ENCODE assay signal across 29 mouse cellular contexts in genomic region chr6:136943392-136943791, GRCm38 (mm10). TPM values are rescaled to one million over a fixed set of nuclear protein-coding genes. Genes with fewer than 3 reads are reported as not detected.
DNase-seq lines count a peak whose midpoint lies in the region; ATAC-seq lines count a peak whose summit lies in the region.
"Had no signal": no experiment of that assay in that cellular context is flagged by ENCODE, and none has a peak within 500 bp of the region (broad histone marks: within the 10 kb centered on the region; RNA-seq: fewer than 3 reads in every experiment).

No protein-coding gene starts in this region.

- ATAC-seq in megakaryocyte, adult 5-6 weeks (ENCODE audit: poor library complexity, severe bottlenecking) = 0 out of 2 replicates have a peak, but pooled peaks have one; percentile 0
- ATAC-seq in hindbrain, embryonic 14.5 days (ENCODE audit: low FRiP score) = no peak
- ATAC-seq: activated CD4-positive, CD25-positive, alpha-beta regulatory T cell, adult 4 months; forebrain, embryonic 14.5 days; hindbrain, postnatal 0 days; intestine, postnatal 0 days had no signal

- H3K4me3 ChIP-seq in hindbrain, embryonic 14.5 days (replicated peaks; ENCODE audit: low read length) = no peak overlapping the region
- H3K4me3 ChIP-seq: embryonic facial prominence, embryonic 15.5 days; hindbrain, embryonic 10.5 days; layer of hippocampus, adult 2 months; limb, embryonic 10.5 days; midbrain, embryonic 12.5 days; neural tube, embryonic 12.5 days had no signal

- H3K36me3 ChIP-seq in hindbrain, embryonic 14.5 days (replicated peaks; ENCODE audit: control insufficient read depth, insufficient read depth) = no peaks in the 10 kb centered on the region
- H3K36me3 ChIP-seq: embryonic facial prominence, embryonic 15.5 days; hindbrain, embryonic 10.5 days; limb, embryonic 10.5 days; midbrain, embryonic 12.5 days; neural tube, embryonic 12.5 days had no signal

- H3K9me3 ChIP-seq in hindbrain, embryonic 14.5 days (ENCODE audit: control insufficient read depth, low read length) = no peaks in the 10 kb centered on the region
- H3K9me3 ChIP-seq: embryonic facial prominence, embryonic 15.5 days; hindbrain, embryonic 10.5 days; limb, embryonic 10.5 days; midbrain, embryonic 12.5 days; neural tube, embryonic 12.5 days had no signal

- H3K27me3 ChIP-seq in hindbrain, embryonic 14.5 days (ENCODE audit: control insufficient read depth, insufficient read depth, low read length) = no peaks in the 10 kb centered on the region
- H3K27me3 ChIP-seq: embryonic facial prominence, embryonic 15.5 days; midbrain, embryonic 12.5 days; neural tube, embryonic 12.5 days had no signal

- no peak overlapping the region for H3K9ac ChIP-seq in hindbrain, embryonic 14.5 days
- H3K9ac ChIP-seq: embryonic facial prominence, embryonic 15.5 days; midbrain, embryonic 12.5 days; neural tube, embryonic 12.5 days had no signal

- DNase-seq in spleen, adult 18-20 months = peak; percentile 37 to 51
- no peak for DNase-seq in spleen, postnatal 4 days (ENCODE audit: low spot score in 2 of 2)
- peak; percentile 41 for DNase-seq in CD4-positive helper T cell, adult 2 months (ENCODE audit: low read depth, low spot score)
- peak; percentile 66 for DNase-seq in induced T-regulatory cell, adult 2 months (ENCODE audit: low read depth)
- no peak for DNase-seq in hindbrain, embryonic 14.5 days (ENCODE audit: low spot score)
- DNase-seq in right cerebral cortex, postnatal 4 days = no peak
- DNase-seq: adrenal gland, postnatal 14 days; cerebellum, adult 9-11 months; gastrocnemius, postnatal 10 days; heart, postnatal 10 days; kidney, postnatal 25 days; retina, postnatal 1 day; thymus, postnatal 4 days had no signal

- H3K4me2 ChIP-seq in hindbrain, embryonic 14.5 days (replicated peaks) = no peak overlapping the region
- H3K4me2 ChIP-seq: embryonic facial prominence, embryonic 15.5 days; heart, embryonic 11.5 days; midbrain, embryonic 12.5 days; neural tube, embryonic 12.5 days had no signal

- H3K27ac ChIP-seq in hindbrain, embryonic 14.5 days = no peak overlapping the region
- H3K27ac ChIP-seq: embryonic facial prominence, embryonic 15.5 days; hindbrain, embryonic 10.5 days; hindbrain, postnatal 0 days; layer of hippocampus, adult 2 months; limb, embryonic 10.5 days; macrophage; midbrain, embryonic 12.5 days; neural tube, embryonic 12.5 days had no signal

- 0 out of 2 replicates have a peak, but pooled peaks cover 6% of the 10 kb centered on the region for H3K4me1 ChIP-seq in hindbrain, embryonic 14.5 days (replicated peaks; ENCODE audit: control insufficient read depth, insufficient read depth, low read length)

RNA-seq across cellular contexts. Expression of gene Arhgdib, which starts 1.7 kb away (rescaled TPM):
- 3,528 and 3,668 TPM in 2 replicates for total RNA-seq in megakaryocyte, adult 5-6 weeks (2015)
- 1,567 and 1,601 TPM in 2 replicates for total RNA-seq in megakaryocyte, adult 5-6 weeks (2017)
- 14.7 and 17.9 TPM in 2 replicates for polyA plus RNA-seq in hindbrain, embryonic 14.5 days (2014; fragmentation: Nextera tagmentation; extraction: Ambion mirVana)

RNA-seq across cellular contexts. Expression of gene Pde6h, which starts 19.8 kb away (rescaled TPM):
- total RNA-seq in megakaryocyte, adult 5-6 weeks (2015) = 0.02 and 0.04 TPM in 2 replicates
- total RNA-seq in megakaryocyte, adult 5-6 weeks (2017) = 0.11 and 0.16 TPM in 2 replicates
- polyA plus RNA-seq in hindbrain, embryonic 14.5 days (2014; fragmentation: Nextera tagmentation; extraction: Ambion mirVana) = 0.03 and 0.48 TPM in 2 replicates
- total RNA-seq: common myeloid progenitor, adult 5-6 weeks; gastrocnemius, postnatal 10 days; granulocyte monocyte progenitor cell, adult 5-6 weeks; heart, postnatal 10 days; hindbrain, postnatal 0 days had no signal
- polyA plus RNA-seq: embryonic facial prominence, embryonic 15.5 days; forebrain, embryonic 14.5 days; hindbrain, embryonic 10.5 days; limb, embryonic 10.5 days; macrophage; midbrain, embryonic 12.5 days; neural tube, embryonic 12.5 days had no signal

RNA-seq across cellular contexts. Expression of gene Erp27, which starts 21.4 kb away (rescaled TPM):
- total RNA-seq in megakaryocyte, adult 5-6 weeks (2015) = 1.6 and 3.5 TPM in 2 replicates
- 1.6 and 4.7 TPM in 2 replicates for total RNA-seq in megakaryocyte, adult 5-6 weeks (2017)
- polyA plus RNA-seq in hindbrain, embryonic 14.5 days (2014; fragmentation: Nextera tagmentation; extraction: Ambion mirVana) = not detected in 2 replicates
- total RNA-seq: adrenal gland, postnatal 14 days; ES-E14; heart, postnatal 10 days; hindbrain, postnatal 0 days had no signal
- polyA plus RNA-seq: hindbrain, embryonic 10.5 days; hindbrain, postnatal 0 days; macrophage; midbrain, embryonic 12.5 days; neural tube, embryonic 12.5 days had no signal

Comparison
In these comparisons a context has a peak if more than half of its experiments do, and no peak if none do; other contexts are left out.
1. DNase-seq: peak in spleen, adult 18-20 months (2 of 2), CD4-positive helper T cell, adult 2 months (single experiment) and induced T-regulatory cell, adult 2 months (single experiment); none in spleen, postnatal 4 days (0 of 2), hindbrain, embryonic 14.5 days (single experiment) and right cerebral cortex, postnatal 4 days (single experiment).